Mouse (Mus musculus): Measurements from ENCODE around the gene Spred2. TPM values are rescaled to one million over a fixed set of nuclear protein-coding genes. Genes with fewer than 3 reads are reported as not detected.

Spred2 gene
- total RNA-seq, 2 experiments from 2014 or later, result 6.1 to 7.1 TPM

GRCm38 (mm10) chr11:19922208-19922607 lies 2.0 kb upstream of the Spred2 start:
- intact Hi-C loops (cut with DNase I), result loop anchor here (5.0 to 10.0 kb wide), 2 partner anchors 105 to 283 kb away; partner anchors contain the start of gene Rab1a
- DNase-seq, result no peak

- intact Hi-C loops (cut with DNase I), result loop anchor here (5.0 to 10.0 kb wide), 4 partner anchors 38 to 280 kb away; partner anchors contain the start of gene Rab1a
- no peak for DNase-seq
Measured at GRCm38 (mm10) chr11:19924757-19925148, 578 bp downstream of the Spred2 start.

GRCm38 (mm10) chr11:19925149-19925975 lies 1.2 kb downstream of the Spred2 start:
- intact Hi-C loops (cut with DNase I), result loop anchor here (5.0 to 10.0 kb wide), 3 partner anchors 37 to 279 kb away; partner anchors contain the start of gene Rab1a

GRCm38 (mm10) chr11:19925976-19926842 lies 2.0 kb downstream of the Spred2 start:
- intact Hi-C loops (cut with DNase I), result loop anchor here (5.0 to 10.0 kb wide), 3 partner anchors 36 to 279 kb away; partner anchors contain the start of gene Rab1a
- DNase-seq, result peak in 1 of 2 experiments; percentile 40

More at GRCm38 (mm10) chr11:19925149-19925975, 1.2 kb downstream of the Spred2 start:
- peak; percentile 39 to 61 for DNase-seq

GRCm38 (mm10) chr11:19926843-19927120 lies 2.6 kb downstream of the Spred2 start:
- DNase-seq, result no peak
- intact Hi-C loops (cut with DNase I), result loop anchor here (5.0 to 10.0 kb wide), 3 partner anchors 36 to 278 kb away; partner anchors contain the start of gene Rab1a

- intact Hi-C loops (cut with DNase I), result loop anchor here (5.0 to 10.0 kb wide), 3 partner anchors 34 to 276 kb away; partner anchors contain the start of gene Rab1a
- DNase-seq, result no peak
Measured at GRCm38 (mm10) chr11:19928633-19929032, 4.5 kb downstream of the Spred2 start.

GRCm38 (mm10) chr11:19929087-19929865 lies 5.1 kb downstream of the Spred2 start:
- DNase-seq, result no peak

GRCm38 (mm10) chr11:19931569-19932230 lies 7.5 kb downstream of the Spred2 start:
- intact Hi-C loops (cut with DNase I), result no loop called here
- DNase-seq, result no peak

More at GRCm38 (mm10) chr11:19929087-19929865, 5.1 kb downstream of the Spred2 start:
- intact Hi-C loops (cut with DNase I), result loop anchor here (5.0 to 10.0 kb wide), 3 partner anchors 33 to 276 kb away; partner anchors contain the start of gene Rab1a

GRCm38 (mm10) chr11:19932983-19933511 lies 8.9 kb downstream of the Spred2 start:
- DNase-seq, result no peak
- intact Hi-C loops (cut with DNase I), result no loop called here

GRCm38 (mm10) chr11:19935524-19936354 lies 11.6 kb downstream of the Spred2 start:
- intact Hi-C loops (cut with DNase I), result no loop called here
- no peak for DNase-seq

- no peak for DNase-seq
- intact Hi-C loops (cut with DNase I), result no loop called here
Measured at GRCm38 (mm10) chr11:19938456-19939004, 14.4 kb downstream of the Spred2 start.

- DNase-seq, result no peak
- intact Hi-C loops (cut with DNase I), result no loop called here
Measured at GRCm38 (mm10) chr11:19939305-19939730, 15.1 kb downstream of the Spred2 start.

- intact Hi-C loops (cut with DNase I), result no loop called here
- DNase-seq, result no peak
Measured at GRCm38 (mm10) chr11:19939831-19940230, 15.7 kb downstream of the Spred2 start.

- no peak for DNase-seq
- intact Hi-C loops (cut with DNase I), result no loop called here
Measured at GRCm38 (mm10) chr11:19941156-19941777, 17.1 kb downstream of the Spred2 start.

GRCm38 (mm10) chr11:19941978-19942377 lies 17.8 kb downstream of the Spred2 start:
- DNase-seq, result no peak
- intact Hi-C loops (cut with DNase I), result no loop called here

- DNase-seq, result no peak
- intact Hi-C loops (cut with DNase I), result no loop called here
Measured at GRCm38 (mm10) chr11:19943753-19944152, 19.6 kb downstream of the Spred2 start.

- no peak for DNase-seq
- intact Hi-C loops (cut with DNase I), result no loop called here
Measured at GRCm38 (mm10) chr11:19944701-19945100, 20.5 kb downstream of the Spred2 start.

- no peak for DNase-seq
- intact Hi-C loops (cut with DNase I), result no loop called here
Measured at GRCm38 (mm10) chr11:19946721-19947120, 22.5 kb downstream of the Spred2 start.

All from gastrocnemius, postnatal 36 days (tissue).